Comparison of ENCODE assay signal across 9 mouse cellular contexts in genomic region chr4:130006533-130006932, GRCm38 (mm10). TPM values are rescaled to one million over a fixed set of nuclear protein-coding genes. Genes with fewer than 3 reads are reported as not detected.
DNase-seq lines count a peak whose midpoint lies in the region; ATAC-seq lines count a peak whose summit lies in the region.
"Had no signal": no experiment of that assay in that cellular context is flagged by ENCODE, and none has a peak within 500 bp of the region (broad histone marks: within the 10 kb centered on the region; RNA-seq: fewer than 3 reads in every experiment).

No protein-coding gene starts in this region.

- no peaks in the 10 kb centered on the region for H3K36me3 ChIP-seq in heart, embryonic 15.5 days
- H3K36me3 ChIP-seq in hindbrain, embryonic 15.5 days = peaks cover 20% of the 10 kb centered on the region
- peaks cover 38% of the 10 kb centered on the region for H3K36me3 ChIP-seq in midbrain, embryonic 13.5 days

- no peak for ATAC-seq in heart, embryonic 15.5 days (replicated peaks; ENCODE audit: insufficient number of reproducible peaks, insufficient read depth, low FRiP score, low read depth)
- no peak for ATAC-seq in hindbrain, embryonic 15.5 days (ENCODE audit: low FRiP score, low read depth)
- ATAC-seq in midbrain, embryonic 13.5 days = no peak

- peak overlapping the region; percentile 28 for H3K4me3 ChIP-seq in heart, embryonic 15.5 days
- 0 out of 2 replicates have a peak overlapping the region, but pooled peaks have one; percentile 8 for H3K4me3 ChIP-seq in brown adipose tissue, adult 24 weeks (ENCODE audit: insufficient read depth, low read depth, low read length)
- H3K4me3 ChIP-seq in hindbrain, embryonic 15.5 days = peak overlapping the region; percentile 8; the same call in 1 of the 2 replicates
- H3K4me3 ChIP-seq in midbrain, embryonic 13.5 days (replicated peaks) = no peak overlapping the region; the same call in 1 of the 2 replicates
- H3K4me3 ChIP-seq: erythroblast, embryonic 14.5 days had no signal

- peaks cover 65% of the 10 kb centered on the region for H3K27me3 ChIP-seq in heart, embryonic 15.5 days
- H3K27me3 ChIP-seq in hindbrain, embryonic 15.5 days = no peaks in the 10 kb centered on the region
- H3K27me3 ChIP-seq in midbrain, embryonic 13.5 days = peaks cover 5% of the 10 kb centered on the region; the same call in 1 of the 2 replicates

- H3K9me3 ChIP-seq in heart, embryonic 15.5 days (replicated peaks) = no peaks in the 10 kb centered on the region
- H3K9me3 ChIP-seq in hindbrain, embryonic 15.5 days = no peaks in the 10 kb centered on the region
- no peaks in the 10 kb centered on the region for H3K9me3 ChIP-seq in midbrain, embryonic 13.5 days

- no peak overlapping the region for H3K9ac ChIP-seq in heart, embryonic 15.5 days
- no peak overlapping the region for H3K9ac ChIP-seq in hindbrain, embryonic 15.5 days
- H3K9ac ChIP-seq in midbrain, embryonic 13.5 days (replicated peaks) = 0 out of 2 replicates have a peak overlapping the region, but pooled peaks have one; percentile 46

- peaks cover 13% of the 10 kb centered on the region for H3K4me1 ChIP-seq in heart, embryonic 15.5 days (replicated peaks)
- H3K4me1 ChIP-seq in brown adipose tissue, adult 24 weeks (ENCODE audit: control insufficient read depth, insufficient read depth, insufficient read length, low read length) = no peaks in the 10 kb centered on the region
- H3K4me1 ChIP-seq in hindbrain, embryonic 15.5 days (replicated peaks) = peaks cover 12% of the 10 kb centered on the region
- peaks cover 22% of the 10 kb centered on the region for H3K4me1 ChIP-seq in midbrain, embryonic 13.5 days (replicated peaks)

- DNase-seq in heart, adult 8-10 months (ENCODE audit: low spot score) = no peak
- no peak for DNase-seq in ovary, postnatal 14 days (ENCODE audit: low spot score)
- no peak for DNase-seq in frontal cortex, postnatal 14 days (ENCODE audit: low spot score in 2 of 2)
- no peak for DNase-seq in adrenal gland, adult 8-10 months

- no peak overlapping the region for H3K27ac ChIP-seq in heart, embryonic 15.5 days
- H3K27ac ChIP-seq in brown adipose tissue, adult 24 weeks (replicated peaks; ENCODE audit: low read depth, low read length) = no peak overlapping the region
- H3K27ac ChIP-seq in hindbrain, embryonic 15.5 days (replicated peaks) = no peak overlapping the region
- no peak overlapping the region for H3K27ac ChIP-seq in midbrain, embryonic 13.5 days

- WGBS in heart, embryonic 15.5 days = 10% methylated on average over 24 of the region's 25 CpGs
- WGBS in hindbrain, embryonic 15.5 days = 31% methylated on average over 25 of the region's 25 CpGs
- WGBS in midbrain, embryonic 13.5 days = 27% methylated on average over 25 of the region's 25 CpGs

- peak overlapping the region; percentile 60 for H3K4me2 ChIP-seq in heart, embryonic 15.5 days
- peak overlapping the region; percentile 43 for H3K4me2 ChIP-seq in hindbrain, embryonic 15.5 days
- H3K4me2 ChIP-seq in midbrain, embryonic 13.5 days (replicated peaks) = peak overlapping the region; percentile 50

RNA-seq across cellular contexts. Expression of gene Adgrb2, which starts 21.9 kb away (rescaled TPM):
- polyA plus RNA-seq in heart, embryonic 15.5 days (2015; fragmentation: Nextera tagmentation; extraction: Ambion mirVana) = 1.3 and 2.2 TPM in 2 replicates
- 1 to 10 TPM; 1.7 to 2.3 (median 1.9) TPM for total RNA-seq in heart, adult 8-10 months (2022)
- not detected in 2 replicates for polyA plus RNA-seq in brown adipose tissue, adult 24 weeks (2012; ENCODE audit: insufficient read depth, insufficient read length, missing spikeins)
- polyA plus RNA-seq in hindbrain, embryonic 15.5 days (2015; fragmentation: Nextera tagmentation; extraction: Ambion mirVana) = 16.4 and 17.4 TPM in 2 replicates
- 7.0 and 11.0 TPM in 2 replicates for polyA plus RNA-seq in midbrain, embryonic 13.5 days (2015; fragmentation: Nextera tagmentation; extraction: Ambion mirVana)
- total RNA-seq in adrenal gland, adult 8-10 months (2022) = 10 to 100 TPM; 26.8 to 55.8 (median 42.2) TPM
- polyA plus RNA-seq: erythroblast, embryonic 14.5 days had no signal

RNA-seq across cellular contexts. Expression of gene Col16a1, which starts 41.1 kb away (rescaled TPM):
- polyA plus RNA-seq in heart, embryonic 15.5 days (2015; fragmentation: Nextera tagmentation; extraction: Ambion mirVana) = 36.5 and 55.2 TPM in 2 replicates
- total RNA-seq in heart, adult 8-10 months (2022) = 1 to 10 TPM; 3.6 to 8.0 (median 4.8) TPM
- polyA plus RNA-seq in brown adipose tissue, adult 24 weeks (2012; ENCODE audit: insufficient read depth, insufficient read length, missing spikeins) = 1.2 and 7.8 TPM in 2 replicates
- 13.4 and 13.9 TPM in 2 replicates for polyA plus RNA-seq in hindbrain, embryonic 15.5 days (2015; fragmentation: Nextera tagmentation; extraction: Ambion mirVana)
- polyA plus RNA-seq in midbrain, embryonic 13.5 days (2015; fragmentation: Nextera tagmentation; extraction: Ambion mirVana) = 2.9 and 3.4 TPM in 2 replicates
- 10 to 100 TPM in 3 of 4 experiments, 1 to 10 TPM in 1; 10.0 to 31.9 (median 19.9) TPM for total RNA-seq in adrenal gland, adult 8-10 months (2022)
- polyA plus RNA-seq: erythroblast, embryonic 14.5 days had no signal
